Mouse (Mus musculus) MEL-GATA-1-ER (cell line): Measurements from ENCODE around the gene Gm49378.

Source experiments
- DNase-seq: peaks from one replicate; pipeline ENCODE4 v3.0.0-alpha.2; 2012; ENCODE audit warnings: low read depth; ENCODE audit errors: extremely low read depth

Gene Gm49378

DNA sequence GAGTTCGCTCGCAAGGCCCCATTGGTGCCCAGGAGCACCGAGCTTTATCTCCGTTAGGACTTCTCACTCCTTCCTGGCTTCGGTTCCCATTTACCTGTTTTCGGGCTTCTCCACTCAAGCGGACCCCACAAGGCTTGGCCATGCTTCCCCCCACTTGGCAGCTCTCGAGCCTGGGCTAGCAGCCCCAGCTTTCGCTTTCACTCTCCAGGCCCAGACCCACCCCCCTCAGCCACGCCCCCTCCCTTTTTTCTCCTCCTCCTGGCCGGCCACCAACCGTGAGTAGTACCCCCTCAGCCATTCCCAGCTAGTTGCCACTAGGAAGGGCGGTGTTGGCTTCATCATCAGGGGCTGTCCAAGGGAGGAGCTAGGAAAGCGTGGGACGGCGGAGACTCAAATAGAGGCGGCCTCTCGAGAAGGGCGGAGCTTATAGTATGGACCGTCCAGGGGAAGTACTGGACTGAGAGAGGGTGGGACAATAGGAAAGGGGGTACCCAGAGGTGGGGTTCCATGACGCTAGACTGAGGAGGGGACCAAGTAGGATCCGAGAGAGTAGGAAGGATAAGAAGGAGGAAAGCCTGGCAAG, 46.9 kb downstream of the Gm49378 start, which contains the start of gene Psme2:
TSS of gene Psme2 (minus strand) at position 366 of the 583 bp plus-strand sequence.
- peak; percentile 95 for DNase-seq

GRCm38 (mm10) chr14:55589771-55590448, 47.8 kb downstream of the Gm49378 start:
- no peak for DNase-seq

- no peak for DNase-seq
Observed at GRCm38 (mm10) chr14:55589271-55589670, 48.4 kb downstream of the Gm49378 start.

- DNase-seq: peak; percentile 75
Observed at GRCm38 (mm10) chr14:55586149-55586548, 51.5 kb downstream of the Gm49378 start.

DNA sequence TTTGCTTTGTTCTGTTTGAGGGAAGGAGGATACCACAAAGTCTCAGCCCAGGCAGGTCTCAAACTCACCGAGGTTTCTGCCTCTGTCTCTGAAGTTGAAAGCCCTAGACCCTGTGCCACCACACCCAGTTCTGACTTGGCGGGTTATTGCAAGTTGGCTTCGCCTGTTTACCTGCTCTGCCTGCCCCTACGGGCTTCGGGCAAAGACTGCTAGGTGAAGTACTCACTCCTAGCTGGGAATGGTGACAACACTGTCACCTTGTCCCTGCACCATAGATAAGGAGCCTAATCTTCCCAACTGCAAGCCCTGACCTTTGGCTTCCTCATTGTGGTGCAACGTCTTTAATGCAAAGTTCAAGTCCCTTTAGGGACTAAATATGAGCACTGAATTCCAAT, 52.1 kb downstream of the Gm49378 start:
- peak; percentile 57 for DNase-seq

DNA sequence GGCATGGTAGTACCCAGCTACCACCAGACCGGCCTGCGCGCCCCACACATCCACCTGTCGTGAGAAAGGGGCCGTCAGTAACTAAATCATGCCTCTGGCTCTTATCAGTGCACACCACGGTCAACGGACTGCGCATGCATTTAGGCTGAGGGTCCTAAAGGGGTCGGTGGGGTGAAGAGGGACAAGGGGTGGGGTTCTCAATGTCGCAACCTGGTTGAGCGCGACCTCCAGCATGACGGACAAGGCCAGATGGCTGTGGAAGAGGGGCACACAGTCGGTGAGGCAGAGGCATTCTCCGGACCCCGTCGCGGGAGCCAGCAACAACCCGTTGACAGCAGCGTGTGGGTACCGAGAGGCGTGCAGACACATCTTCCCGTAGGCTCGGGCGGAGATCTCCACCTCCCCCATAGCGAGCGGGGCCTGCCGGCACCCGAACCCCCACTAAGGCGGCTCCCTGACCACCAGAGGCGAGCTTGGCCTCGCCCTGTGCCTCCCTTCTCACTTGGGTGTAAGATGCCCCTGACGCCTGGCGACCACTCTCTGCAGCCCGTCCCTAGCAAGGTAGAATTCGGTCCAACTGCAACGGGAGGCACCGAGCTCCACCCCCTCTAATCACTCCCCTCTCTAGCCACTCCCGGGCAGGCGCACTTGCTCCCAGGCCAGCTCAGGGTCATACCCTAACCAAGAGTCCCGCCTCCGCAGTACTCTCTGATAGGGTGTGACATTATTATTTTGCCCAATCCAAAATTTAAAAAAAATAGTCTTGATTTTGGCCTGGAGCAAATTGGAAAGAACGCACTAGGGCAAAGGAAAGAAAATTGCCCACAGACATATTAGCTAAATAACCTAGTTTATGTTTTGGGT, 52.8 kb downstream of the Gm49378 start, which contains the start of gene Emc9:
TSS of gene Emc9 (minus strand) at position 601 of the 864 bp plus-strand sequence.
- peak; percentile 86 for DNase-seq

DNA sequence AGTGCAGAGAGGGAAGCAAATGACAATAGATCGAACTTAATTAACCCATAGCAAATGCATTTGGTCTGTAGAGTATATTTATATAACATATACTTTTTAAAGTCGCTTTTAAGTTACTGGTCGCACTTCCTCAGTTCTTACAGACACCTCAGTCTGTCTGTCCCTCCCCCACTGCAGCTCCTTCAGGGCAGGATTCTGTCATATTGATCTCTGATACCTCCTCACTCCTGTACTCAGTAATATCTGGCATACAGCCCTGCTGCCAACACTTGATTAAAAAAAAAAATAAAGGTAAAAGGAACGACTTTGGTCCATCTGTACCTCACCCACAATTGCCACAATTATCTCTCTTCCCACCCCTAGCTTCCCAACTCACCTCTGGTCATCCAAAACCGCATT, 53.4 kb downstream of the Gm49378 start:
- DNase-seq: no peak

- DNase-seq: peak; percentile 14
Observed at GRCm38 (mm10) chr14:55581981-55582681, 55.6 kb downstream of the Gm49378 start.

GRCm38 (mm10) chr14:55580731-55581130, 57.0 kb downstream of the Gm49378 start:
- no peak for DNase-seq

DNA sequence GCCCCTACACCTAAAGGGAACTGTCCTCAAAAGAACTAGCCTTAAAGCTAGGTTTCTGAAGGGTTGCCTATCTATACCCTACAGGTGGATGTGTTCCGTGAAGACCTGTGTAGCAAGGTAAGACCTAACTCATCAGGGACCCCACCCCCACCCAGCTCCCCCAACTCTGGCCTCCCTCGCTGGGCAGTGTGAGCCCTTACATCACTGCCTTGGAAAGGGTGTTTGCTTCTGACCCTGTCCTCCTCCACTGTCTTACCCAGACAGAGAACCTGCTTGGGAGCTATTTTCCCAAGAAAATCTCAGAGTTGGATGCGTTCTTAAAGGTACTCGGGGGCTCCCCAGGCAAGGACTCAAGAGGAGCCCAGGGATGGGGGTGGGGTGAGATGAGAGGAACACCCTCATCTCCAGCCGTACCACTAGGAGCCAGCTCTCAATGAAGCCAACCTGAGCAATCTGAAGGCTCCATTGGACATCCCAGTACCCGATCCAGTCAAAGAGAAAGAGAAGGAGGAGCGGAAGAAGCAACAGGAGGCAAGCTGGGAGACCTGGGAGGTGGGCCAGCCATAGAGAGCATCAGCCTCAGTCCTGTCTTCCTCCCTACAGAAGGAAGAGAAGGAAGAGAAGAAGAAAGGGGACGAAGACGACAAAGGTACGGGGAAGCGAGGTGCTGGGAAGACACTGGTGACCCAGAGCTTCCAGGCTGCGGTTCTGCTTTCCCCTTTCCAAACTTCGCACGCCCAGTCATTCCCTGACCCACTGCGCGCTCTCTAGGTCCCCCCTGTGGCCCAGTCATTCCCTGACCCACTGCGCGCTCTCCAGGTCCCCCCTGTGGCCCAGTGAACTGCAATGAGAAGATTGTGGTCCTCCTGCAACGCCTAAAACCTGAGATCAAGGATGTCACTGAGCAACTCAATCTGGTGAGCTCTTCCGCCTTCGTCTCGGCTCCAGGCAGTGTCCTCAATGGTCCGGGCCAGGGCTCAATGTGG, 57.9 kb downstream of the Gm49378 start:
- DNase-seq: no peak
